Mouse (Mus musculus) spleen, postnatal 4 days (tissue): ENCODE measurements at regions not wholly inside any gene's neighbourhood (a gene's known extent, or its start where the extent isn't known, plus 50 kb on each side); places are given as distances from the start of the nearest gene placed in this dataset.

Experiments
- DNase-seq, 2 experiments: peaks; one replicate each; pipeline ENCODE4 v3.0.0; 2022; ENCODE audit warnings: low spot score in 2 of 2

DNA sequence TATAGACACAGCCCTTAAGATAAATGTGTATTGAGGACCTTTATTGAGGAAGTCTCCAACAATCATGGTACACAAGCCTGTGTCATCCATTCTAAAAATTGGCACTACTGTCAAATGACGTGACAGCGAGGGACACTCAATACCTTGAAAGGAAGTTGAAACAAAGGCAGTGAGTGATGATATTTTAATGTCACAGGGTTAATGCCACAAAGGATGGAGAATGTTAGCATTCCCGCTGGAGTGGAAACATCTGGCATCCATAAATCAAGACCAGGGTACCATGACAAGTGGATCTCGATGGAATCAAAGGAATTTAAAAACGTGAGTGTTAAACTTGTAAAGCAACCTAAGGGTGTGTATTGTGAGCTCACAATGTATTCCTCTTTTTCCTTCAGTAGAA, 441.5 kb downstream of the Basp1 start:
- no peak for DNase-seq

DNA sequence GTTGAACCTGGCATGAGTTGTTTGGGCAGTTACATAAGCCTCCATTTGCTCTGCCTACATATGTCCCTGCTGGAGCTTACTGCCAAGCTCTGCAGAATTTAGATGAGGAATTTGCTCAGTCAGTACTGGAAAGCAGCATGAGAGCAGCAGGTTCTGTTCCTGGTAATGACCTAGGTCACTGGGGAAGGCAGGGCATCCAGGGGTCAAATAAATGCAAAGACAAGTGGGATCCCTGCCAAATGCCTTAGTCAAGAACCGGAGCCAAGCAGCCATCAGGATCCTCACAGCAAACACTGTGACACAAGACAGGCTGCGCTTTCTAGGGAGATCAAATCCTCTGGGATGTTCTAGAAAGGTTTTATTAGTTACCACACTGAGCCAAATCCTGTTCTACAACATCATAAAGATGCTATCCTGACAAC, 444.2 kb downstream of the Basp1 start:
- no peak for DNase-seq

DNA sequence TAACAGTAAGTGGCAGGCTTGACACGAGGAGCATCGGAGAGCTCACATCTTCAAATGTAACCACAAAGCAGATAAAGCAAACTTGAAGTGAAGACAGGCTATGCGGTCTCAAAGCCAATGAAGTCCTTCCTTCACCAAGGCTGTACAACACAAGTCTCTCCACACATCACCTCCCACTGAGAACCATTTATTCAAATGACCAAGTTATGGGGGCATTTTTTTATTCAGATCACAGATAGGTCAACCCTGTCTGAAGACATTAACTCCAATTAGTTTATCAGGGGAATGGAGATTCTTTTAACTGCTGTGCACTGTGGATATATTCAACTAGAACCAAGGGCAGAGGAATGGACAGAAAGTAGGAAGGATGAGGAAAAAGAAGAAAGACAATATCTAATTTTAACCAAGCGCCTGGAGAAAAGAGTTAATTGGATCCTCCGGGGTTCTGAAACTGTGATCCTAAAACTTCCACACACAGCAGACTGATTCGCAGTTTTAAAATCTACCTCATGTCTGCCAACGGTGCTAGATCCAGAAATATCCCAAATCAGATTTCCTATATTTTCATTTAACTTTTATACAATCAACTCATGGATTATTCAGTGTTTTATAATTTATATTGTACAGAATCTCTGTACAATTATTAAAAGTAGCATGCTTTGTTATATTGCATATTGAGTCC, 444.8 kb downstream of the Basp1 start:
- DNase-seq, result no peak

- no peak for DNase-seq
Measured at GRCm38 (mm10) chr15:24929742-24930141, 483.8 kb downstream of the Basp1 start.

DNA sequence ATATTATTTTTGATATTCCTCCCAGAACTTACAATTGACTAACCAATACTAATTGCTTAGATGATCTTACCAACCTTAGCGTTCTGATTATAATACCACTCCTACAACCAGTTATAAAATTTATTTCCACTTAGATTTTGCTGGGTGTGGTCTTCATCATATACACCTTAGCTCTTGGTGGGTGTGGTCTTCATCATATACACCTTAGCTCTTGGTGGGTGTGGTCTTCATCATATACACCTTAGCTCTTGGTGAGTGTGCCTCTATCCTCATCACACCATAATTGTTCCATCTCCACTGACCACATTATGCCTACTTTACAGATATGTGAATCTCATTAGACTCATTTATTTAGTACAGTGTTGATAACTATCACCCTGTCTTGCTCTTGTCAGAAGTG, 501.7 kb downstream of the Basp1 start:
- DNase-seq, result no peak

- DNase-seq, result no peak
Measured at GRCm38 (mm10) chr15:24911466-24911865, 502.1 kb downstream of the Basp1 start.

DNA sequence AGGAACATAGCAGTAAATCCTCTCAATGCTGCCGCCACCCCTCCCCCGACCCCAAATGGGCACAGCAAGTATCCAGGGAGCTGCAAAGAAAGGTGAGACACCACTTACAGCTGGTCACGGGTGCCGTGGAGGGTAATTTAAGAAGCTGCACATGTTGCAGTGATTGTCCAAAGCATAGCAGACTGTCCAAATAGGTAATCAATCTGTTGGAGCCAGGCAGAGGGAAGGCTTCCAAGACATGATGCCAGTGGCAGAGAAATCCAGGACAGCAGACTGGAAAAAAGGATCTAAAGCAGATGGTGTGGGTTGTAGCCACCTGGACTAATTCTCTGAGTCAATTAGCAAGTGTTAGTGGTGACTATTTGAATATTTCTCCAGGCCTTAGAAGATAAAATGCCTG, 506.6 kb downstream of the Basp1 start:
- DNase-seq, result no peak

DNA sequence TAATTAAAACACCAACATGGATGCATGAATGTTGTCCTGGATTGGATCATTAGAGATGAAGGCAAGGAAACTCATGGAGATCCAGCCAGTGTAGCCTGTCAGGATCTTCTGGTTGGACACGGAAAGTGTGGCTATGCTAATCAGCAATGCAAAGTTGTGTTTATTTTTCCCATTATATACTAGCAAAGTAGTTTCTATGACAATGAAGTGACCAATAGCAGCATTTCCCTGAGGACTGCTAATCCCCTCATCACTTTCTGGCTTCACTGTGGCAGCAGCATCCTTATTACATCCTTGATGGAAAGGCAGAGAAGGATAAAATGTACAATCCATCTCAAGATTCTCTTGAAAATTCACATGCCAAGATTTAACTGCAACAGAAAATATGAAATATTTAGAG, 534.7 kb downstream of the Basp1 start:
- no peak for DNase-seq

DNA sequence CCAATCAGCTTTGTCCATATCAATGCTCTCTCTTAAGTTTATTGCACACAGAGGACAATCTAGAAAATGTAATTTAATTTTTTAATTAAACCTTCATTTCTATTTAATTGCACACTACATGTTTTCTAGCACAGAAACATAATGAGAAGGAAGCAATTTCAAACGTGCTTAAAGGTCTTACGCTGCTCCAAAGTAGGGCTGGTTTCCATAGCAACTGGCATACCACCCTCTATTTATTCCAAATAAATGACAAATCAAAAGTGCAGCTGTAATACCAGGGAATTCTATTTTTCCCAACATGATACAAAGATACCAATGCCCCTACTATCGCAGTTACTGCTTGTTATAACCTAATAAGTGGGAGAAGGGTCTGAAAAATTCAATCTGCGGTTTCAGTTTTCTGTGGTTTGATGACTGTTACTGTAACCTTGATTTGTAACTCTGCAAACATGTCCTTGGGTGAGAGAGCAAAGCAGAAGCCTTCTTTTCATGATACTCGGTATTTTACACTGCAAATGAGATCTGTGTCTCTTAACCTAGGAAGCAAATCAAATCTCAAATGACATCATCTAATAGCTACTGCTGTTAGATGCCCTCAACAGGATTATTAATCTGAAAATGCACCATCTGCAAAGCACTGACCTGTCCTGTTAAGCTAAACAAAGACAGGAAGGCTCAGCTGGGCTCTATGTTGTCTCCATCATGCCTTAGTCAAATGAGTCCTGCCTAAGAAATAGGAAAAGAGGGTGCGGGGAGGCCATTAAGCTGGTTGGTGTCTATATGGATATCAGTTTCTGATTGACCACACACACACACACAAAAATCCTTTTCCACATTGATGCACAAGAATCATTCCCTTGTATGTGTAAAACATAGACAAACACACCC, 535.6 kb downstream of the Basp1 start:
- DNase-seq, result no peak

DNA sequence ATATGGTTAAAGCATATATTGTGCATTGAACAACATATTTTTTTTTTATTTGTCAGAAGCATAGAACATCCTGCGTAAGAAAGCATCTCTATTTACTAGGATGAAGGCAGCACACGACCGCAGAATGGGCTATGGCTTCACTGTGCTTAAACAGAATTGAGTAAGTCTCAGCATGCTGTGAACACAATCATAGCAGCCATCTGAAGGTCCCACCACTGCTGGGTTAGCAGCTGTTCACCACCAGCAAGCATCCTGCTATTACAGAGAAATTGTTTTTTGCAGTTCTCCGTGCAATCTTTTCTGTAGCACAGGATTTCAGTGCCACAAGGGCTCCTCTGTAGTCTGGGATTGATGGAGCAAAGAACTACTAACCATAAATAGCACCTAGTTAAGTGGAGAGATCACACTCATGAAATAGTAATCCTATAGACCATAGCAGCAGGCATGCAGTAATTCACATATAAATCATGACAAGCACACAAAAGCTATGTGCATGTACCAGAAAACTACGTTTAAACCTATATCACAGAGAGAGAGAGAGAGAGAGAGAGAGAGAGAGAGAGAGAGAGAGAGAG, 537.3 kb downstream of the Basp1 start:
- no peak for DNase-seq

DNA sequence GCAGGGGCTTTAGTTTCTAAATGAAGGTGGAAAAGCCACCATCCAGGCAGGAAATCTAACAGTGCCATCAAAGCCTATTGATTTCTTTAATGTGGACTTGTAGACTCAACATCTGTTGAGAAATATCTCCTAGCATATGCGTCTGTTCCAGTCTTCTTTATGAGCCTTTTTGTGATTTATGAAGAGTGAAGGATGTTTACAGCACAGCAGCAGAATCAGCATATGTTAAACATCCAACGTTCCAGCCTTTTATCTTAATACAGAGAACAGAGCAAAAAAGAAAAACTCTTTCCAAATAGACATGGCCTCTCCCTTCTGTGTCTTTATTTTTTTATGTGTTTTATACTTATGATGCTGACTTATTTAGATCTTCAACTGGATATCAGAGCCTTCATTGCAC, 573.3 kb downstream of the Basp1 start:
- no peak for DNase-seq

GRCm38 (mm10) chr15:24838390-24838789, 575.2 kb downstream of the Basp1 start:
- DNase-seq, result no peak

GRCm38 (mm10) chr15:24827881-24828280, 585.7 kb downstream of the Basp1 start:
- no peak for DNase-seq

- DNase-seq, result no peak
Measured at GRCm38 (mm10) chr15:24827259-24827658, 586.3 kb downstream of the Basp1 start.

- no peak for DNase-seq
Measured at GRCm38 (mm10) chr15:24796836-24797235, 616.7 kb downstream of the Basp1 start.

DNA sequence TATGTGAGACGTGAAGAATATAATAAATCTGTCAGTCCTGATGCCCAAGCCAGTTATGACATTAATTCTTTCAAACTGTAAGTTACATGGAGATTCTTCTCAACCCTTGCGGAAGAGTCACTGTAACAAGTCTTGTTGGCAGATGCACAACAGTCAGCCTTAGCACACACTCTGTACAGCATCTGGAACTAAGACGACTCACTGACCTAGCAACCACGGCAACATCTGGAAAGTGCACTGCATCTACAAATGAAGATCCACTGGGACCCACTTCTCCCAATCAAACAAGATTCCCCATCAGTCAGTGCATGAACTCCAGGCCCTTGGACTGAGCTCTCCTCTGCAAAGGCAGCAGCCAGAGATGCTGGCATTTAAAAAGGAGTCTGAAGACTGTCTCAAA, 620.2 kb downstream of the Basp1 start:
- no peak for DNase-seq

GRCm38 (mm10) chr15:24786336-24786735, 627.2 kb downstream of the Basp1 start:
- DNase-seq, result no peak

DNA sequence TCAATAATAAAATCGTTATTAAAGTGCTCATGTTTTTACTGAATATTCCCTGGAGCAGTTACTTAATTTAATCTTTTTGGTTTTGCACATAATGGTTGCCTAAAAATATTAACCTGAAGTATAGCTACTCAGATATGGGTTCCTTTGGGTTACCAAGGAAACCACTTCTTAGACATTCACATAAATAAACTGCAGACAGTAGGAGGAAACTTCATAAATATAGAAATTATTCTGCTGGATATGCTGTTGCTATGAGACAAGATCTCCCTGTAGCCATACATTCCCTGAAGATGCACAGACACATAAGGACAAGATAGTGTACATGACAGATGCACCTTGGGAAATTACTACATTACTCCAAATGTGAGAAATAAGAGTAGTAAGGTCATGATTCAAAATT, 635.3 kb downstream of the Basp1 start:
- DNase-seq, result no peak

GRCm38 (mm10) chr15:24751480-24752157, 661.9 kb downstream of the Basp1 start:
- no peak for DNase-seq

GRCm38 (mm10) chr15:24743240-24743639, 670.3 kb downstream of the Basp1 start:
- no peak for DNase-seq

- no peak for DNase-seq
Measured at GRCm38 (mm10) chr15:24725170-24725569, 688.4 kb downstream of the Basp1 start.

GRCm38 (mm10) chr15:24724664-24725063, 688.9 kb downstream of the Basp1 start:
- no peak for DNase-seq
